Mouse (Mus musculus): ENCODE measurements at regions not wholly inside any gene's neighbourhood (a gene's known extent, or its start where the extent isn't known, plus 50 kb on each side); places are given as distances from the start of the nearest gene placed in this dataset.

GRCm38 (mm10) chr16:57857071-57857470 is 102.5 kb upstream of the Col8a1 start:
- Histone ChIP-seq H3K27ac (replicated peaks; ENCODE audit: low read depth, low read length) (no peak overlapping the region), H3K9me3 (ENCODE audit: control insufficient read depth, low read length) (no peaks in the 10 kb centered on the region), H3K4me2 (replicated peaks; ENCODE audit: low read depth, low read length, severe bottlenecking) (no peak overlapping the region), H3K9ac (ENCODE audit: low read depth, low read length, severe bottlenecking) (no peak overlapping the region), H3K4me3 (replicated peaks; ENCODE audit: low read length) (no peak overlapping the region), H3K4me1 (ENCODE audit: control insufficient read depth, insufficient read depth, low read length) (peaks cover 9% of the 10 kb centered on the region; the same call in 1 of the 2 replicates), H3K27me3 (ENCODE audit: control insufficient read depth, insufficient read depth, low read length) (no peaks in the 10 kb centered on the region), H3K36me3 (ENCODE audit: control insufficient read depth, insufficient read depth, low read length) (no peaks in the 10 kb centered on the region)
- no peak for TF ChIP-seq POLR2A (IDR thresholded peaks at IDR 0.05; ENCODE audit: borderline replicate concordance, extremely low read depth, insufficient read depth, insufficient read length)
- no peak for DNase-seq (ENCODE audit: low spot score)
- 59% methylated on average over 1 of the region's 1 CpGs for WGBS
- no peak for ATAC-seq (ENCODE audit: low FRiP score, low read depth)

GRCm38 (mm10) chr16:57858151-57858764 is 103.7 kb upstream of the Col8a1 start:
- no peak overlapping the region for H3K27ac ChIP-seq (replicated peaks; ENCODE audit: low read depth, low read length)

GRCm38 (mm10) chr16:57858765-57859201 is 104.2 kb upstream of the Col8a1 start:
- Histone ChIP-seq H3K4me2 (replicated peaks; ENCODE audit: low read depth, low read length, severe bottlenecking) (no peak overlapping the region), H3K27ac (replicated peaks; ENCODE audit: low read depth, low read length) (no peak overlapping the region), H3K9ac (ENCODE audit: low read depth, low read length, severe bottlenecking) (no peak overlapping the region), H3K4me3 (replicated peaks; ENCODE audit: low read length) (no peak overlapping the region), H3K36me3 (ENCODE audit: control insufficient read depth, insufficient read depth, low read length) (no peaks in the 10 kb centered on the region), H3K4me1 (ENCODE audit: control insufficient read depth, insufficient read depth, low read length) (peaks cover 9% of the 10 kb centered on the region; the same call in 1 of the 2 replicates), H3K9me3 (ENCODE audit: control insufficient read depth, low read length) (no peaks in the 10 kb centered on the region), H3K27me3 (ENCODE audit: control insufficient read depth, insufficient read depth, low read length) (no peaks in the 10 kb centered on the region)
- WGBS, result 41% methylated on average over 7 of the region's 7 CpGs
- TF ChIP-seq POLR2A (IDR thresholded peaks at IDR 0.05; ENCODE audit: borderline replicate concordance, extremely low read depth, insufficient read depth, insufficient read length), result no peak
- DNase-seq (ENCODE audit: low spot score) (no peak), ATAC-seq (ENCODE audit: low FRiP score, low read depth) (no peak)

More at GRCm38 (mm10) chr16:57858151-57858764, 103.7 kb upstream of the Col8a1 start:
- no peak for TF ChIP-seq POLR2A (IDR thresholded peaks at IDR 0.05; ENCODE audit: borderline replicate concordance, extremely low read depth, insufficient read depth, insufficient read length)
- DNase-seq (ENCODE audit: low spot score), result no peak
- H3K9me3 ChIP-seq (ENCODE audit: control insufficient read depth, low read length), result no peaks in the 10 kb centered on the region
- H3K27me3 ChIP-seq (ENCODE audit: control insufficient read depth, insufficient read depth, low read length), result no peaks in the 10 kb centered on the region
- H3K4me2 ChIP-seq (replicated peaks; ENCODE audit: low read depth, low read length, severe bottlenecking), result no peak overlapping the region
- no peaks in the 10 kb centered on the region for H3K36me3 ChIP-seq (ENCODE audit: control insufficient read depth, insufficient read depth, low read length)
- peaks cover 9% of the 10 kb centered on the region; the same call in 1 of the 2 replicates for H3K4me1 ChIP-seq (ENCODE audit: control insufficient read depth, insufficient read depth, low read length)
- WGBS, result 16% methylated on average over 2 of the region's 2 CpGs
- no peak overlapping the region for H3K4me3 ChIP-seq (replicated peaks; ENCODE audit: low read length)
- ATAC-seq (ENCODE audit: low FRiP score, low read depth), result no peak
- H3K9ac ChIP-seq (ENCODE audit: low read depth, low read length, severe bottlenecking), result no peak overlapping the region

GRCm38 (mm10) chr16:57863206-57863860 is 108.8 kb upstream of the Col8a1 start:
- Histone ChIP-seq H3K27me3 (ENCODE audit: control insufficient read depth, insufficient read depth, low read length) (no peaks in the 10 kb centered on the region), H3K9ac (ENCODE audit: low read depth, low read length, severe bottlenecking) (no peak overlapping the region), H3K27ac (replicated peaks; ENCODE audit: low read depth, low read length) (no peak overlapping the region), H3K4me1 (ENCODE audit: control insufficient read depth, insufficient read depth, low read length) (peaks cover 5% of the 10 kb centered on the region; the same call in 1 of the 2 replicates), H3K4me2 (replicated peaks; ENCODE audit: low read depth, low read length, severe bottlenecking) (no peak overlapping the region), H3K9me3 (ENCODE audit: control insufficient read depth, low read length) (no peaks in the 10 kb centered on the region), H3K4me3 (replicated peaks; ENCODE audit: low read length) (no peak overlapping the region), H3K36me3 (ENCODE audit: control insufficient read depth, insufficient read depth, low read length) (no peaks in the 10 kb centered on the region)
- DNase-seq (ENCODE audit: low spot score), result no peak
- ATAC-seq (ENCODE audit: low FRiP score, low read depth), result no peak
- TF ChIP-seq POLR2A (IDR thresholded peaks at IDR 0.05; ENCODE audit: borderline replicate concordance, extremely low read depth, insufficient read depth, insufficient read length), result no peak
- 81% methylated on average over 9 of the region's 9 CpGs for WGBS

- Histone ChIP-seq H3K9me3 (ENCODE audit: control insufficient read depth, low read length) (no peaks in the 10 kb centered on the region), H3K27me3 (ENCODE audit: control insufficient read depth, insufficient read depth, low read length) (no peaks in the 10 kb centered on the region), H3K4me3 (replicated peaks; ENCODE audit: low read length) (no peak overlapping the region), H3K9ac (ENCODE audit: low read depth, low read length, severe bottlenecking) (no peak overlapping the region), H3K4me2 (replicated peaks; ENCODE audit: low read depth, low read length, severe bottlenecking) (no peak overlapping the region), H3K36me3 (ENCODE audit: control insufficient read depth, insufficient read depth, low read length) (no peaks in the 10 kb centered on the region), H3K4me1 (ENCODE audit: control insufficient read depth, insufficient read depth, low read length) (no peaks in the 10 kb centered on the region), H3K27ac (replicated peaks; ENCODE audit: low read depth, low read length) (no peak overlapping the region)
- 93% methylated on average over 4 of the region's 4 CpGs for WGBS
- ATAC-seq (ENCODE audit: low FRiP score, low read depth) (no peak), DNase-seq (ENCODE audit: low spot score) (no peak)
- TF ChIP-seq POLR2A (IDR thresholded peaks at IDR 0.05; ENCODE audit: borderline replicate concordance, extremely low read depth, insufficient read depth, insufficient read length), result no peak
Measured at GRCm38 (mm10) chr16:57876857-57877256, 122.3 kb upstream of the Col8a1 start.

Measured in limb, embryonic 14.5 days (tissue).